Comparison of ENCODE assay signal across 8 mouse cellular contexts in genomic region chr11:6404699-6405566, GRCm38 (mm10). TPM values are rescaled to one million over a fixed set of nuclear protein-coding genes. Genes with fewer than 3 reads are reported as not detected.
DNase-seq lines count a peak whose midpoint lies in the region; ATAC-seq and TF ChIP-seq lines count a peak whose summit lies in the region.

No protein-coding gene starts in this region.

- peaks cover 57% of the 10 kb centered on the region for H3K36me3 ChIP-seq in heart, embryonic 14.5 days (ENCODE audit: control insufficient read depth, insufficient read depth, low read length)
- peaks cover 61% of the 10 kb centered on the region for H3K36me3 ChIP-seq in lung, embryonic 14.5 days (ENCODE audit: insufficient read depth)

- H3K9ac ChIP-seq in heart, embryonic 14.5 days (ENCODE audit: low read length): peak overlapping the region; percentile 30; the same call in 1 of the 2 replicates
- H3K9ac ChIP-seq in lung, embryonic 14.5 days: peak overlapping the region; percentile 9; the same call in 1 of the 2 replicates

- H3K27me3 ChIP-seq in heart, embryonic 14.5 days (ENCODE audit: control insufficient read depth, insufficient read depth, low read length): no peaks in the 10 kb centered on the region
- no peaks in the 10 kb centered on the region for H3K27me3 ChIP-seq in lung, embryonic 14.5 days (ENCODE audit: insufficient read depth, low read length)

- H3K4me1 ChIP-seq in heart, embryonic 14.5 days (ENCODE audit: control insufficient read depth in 2 of 2, insufficient read depth in 2 of 2, low read length in 2 of 2): peaks cover 20 to 36% of the 10 kb centered on the region in 2 experiments
- H3K4me1 ChIP-seq in lung, embryonic 14.5 days (ENCODE audit: insufficient read depth): peaks cover 9% of the 10 kb centered on the region

- H3K4me2 ChIP-seq in heart, embryonic 14.5 days (ENCODE audit: low read length): no peak overlapping the region
- no peak overlapping the region for H3K4me2 ChIP-seq in lung, embryonic 14.5 days

- no peak overlapping the region for H3K4me3 ChIP-seq in layer of hippocampus, adult 2 months
- no peak overlapping the region for H3K4me3 ChIP-seq in heart, embryonic 14.5 days (ENCODE audit: control insufficient read depth in 1 of 2, insufficient read depth in 1 of 2, low read depth in 1 of 2, low read length in 2 of 2)
- H3K4me3 ChIP-seq in lung, embryonic 14.5 days (ENCODE audit: low read depth, low read length): no peak overlapping the region

- no peak for ATAC-seq in heart, embryonic 14.5 days (ENCODE audit: insufficient number of reproducible peaks, insufficient read depth, low FRiP score, low read depth)
- ATAC-seq in lung, embryonic 14.5 days (ENCODE audit: insufficient read depth): peak; percentile 50; the same call in 1 of the 2 replicates
- ATAC-seq in megakaryocyte-erythroid progenitor cell, adult 5-6 weeks (replicated peaks; ENCODE audit: low FRiP score, low TSS enrichment, poor library complexity, severe bottlenecking): no peak

- 77% methylated on average over 9 of the region's 9 CpGs for WGBS in heart, embryonic 14.5 days
- 65% methylated on average over 9 of the region's 9 CpGs for WGBS in lung, embryonic 14.5 days

- no peak for TF ChIP-seq CTCF in layer of hippocampus, adult 2 months (conservative IDR thresholded peaks at IDR 0.05)
- TF ChIP-seq CTCF in lung, embryonic 14.5 days (IDR thresholded peaks at IDR 0.05; ENCODE audit: low read depth): no peak

- H3K27ac ChIP-seq in layer of hippocampus, adult 2 months: peak overlapping the region; percentile 84
- peak overlapping the region; percentile 58 to 86 for H3K27ac ChIP-seq in heart, embryonic 14.5 days (replicated peaks in 1 of 2; ENCODE audit: control insufficient read depth in 1 of 2, insufficient read depth in 1 of 2, low read depth in 2 of 2, low read length in 2 of 2)
- H3K27ac ChIP-seq in lung, embryonic 14.5 days (ENCODE audit: low read depth): peak overlapping the region; percentile 79

- DNase-seq in layer of hippocampus, adult 2 months (ENCODE audit: low spot score in 2 of 2): no peak
- no peak for DNase-seq in layer of hippocampus, postnatal 36 days
- DNase-seq in cerebellum, postnatal 10 days: peak; percentile 82 to 86
- DNase-seq in lung, embryonic 14.5 days: peak; percentile 69
- no peak for DNase-seq in thymus, postnatal 0 days (ENCODE audit: low spot score)
- no peak for DNase-seq in spleen, adult 18-20 months

- H3K9me3 ChIP-seq in heart, embryonic 14.5 days (ENCODE audit: control insufficient read depth, low read length): no peaks in the 10 kb centered on the region
- H3K9me3 ChIP-seq in lung, embryonic 14.5 days (ENCODE audit: low read depth, low read length): no peaks in the 10 kb centered on the region

RNA-seq across cellular contexts. Expression of gene Ppia, which starts 10.3 kb away (rescaled TPM):
- total RNA-seq in layer of hippocampus, adult 2 months (2021): 1,000 to 10,000 TPM; 1,589 to 1,677 TPM
- total RNA-seq in layer of hippocampus, postnatal 36 days (2021): 1,000 to 10,000 TPM; 1,662 to 1,810 TPM
- 4,253 and 4,441 TPM in 2 replicates for polyA plus RNA-seq in heart, embryonic 14.5 days (2014; fragmentation: Nextera tagmentation; extraction: Ambion mirVana)
- polyA plus RNA-seq in lung, embryonic 14.5 days (2014; fragmentation: Nextera tagmentation; extraction: Ambion mirVana): 6,177 and 6,257 TPM in 2 replicates
- 3,823 and 4,304 TPM in 2 replicates for total RNA-seq in megakaryocyte-erythroid progenitor cell, adult 5-6 weeks (2014; fragmentation: Nextera tagmentation)
- 1,965 and 1,971 TPM in 2 replicates for total RNA-seq in megakaryocyte-erythroid progenitor cell, adult 5-6 weeks (2017)
- polyA plus RNA-seq in thymus, postnatal 0 days (2015; fragmentation: Nextera tagmentation; extraction: Ambion mirVana): 7,546 and 8,495 TPM in 2 replicates

RNA-seq across cellular contexts. Expression of gene Zmiz2, which starts 16.1 kb away (rescaled TPM):
- total RNA-seq in layer of hippocampus, adult 2 months (2021): 100 to 1,000 TPM; 170 TPM
- 100 to 1,000 TPM; 152 to 170 TPM for total RNA-seq in layer of hippocampus, postnatal 36 days (2021)
- 8.2 and 9.1 TPM in 2 replicates for polyA plus RNA-seq in heart, embryonic 14.5 days (2014; fragmentation: Nextera tagmentation; extraction: Ambion mirVana)
- 11.8 and 12.9 TPM in 2 replicates for polyA plus RNA-seq in lung, embryonic 14.5 days (2014; fragmentation: Nextera tagmentation; extraction: Ambion mirVana)
- total RNA-seq in megakaryocyte-erythroid progenitor cell, adult 5-6 weeks (2014; fragmentation: Nextera tagmentation): 65.9 and 70.0 TPM in 2 replicates
- 5.6 and 10.4 TPM in 2 replicates for total RNA-seq in megakaryocyte-erythroid progenitor cell, adult 5-6 weeks (2017)
- 12.2 and 14.9 TPM in 2 replicates for polyA plus RNA-seq in thymus, postnatal 0 days (2015; fragmentation: Nextera tagmentation; extraction: Ambion mirVana)

RNA-seq across cellular contexts. Expression of gene H2afv, which starts 39.3 kb away (rescaled TPM):
- 10 to 100 TPM; 43.6 to 47.3 TPM for total RNA-seq in layer of hippocampus, adult 2 months (2021)
- total RNA-seq in layer of hippocampus, postnatal 36 days (2021): 10 to 100 TPM; 41.8 to 42.6 TPM
- polyA plus RNA-seq in heart, embryonic 14.5 days (2014; fragmentation: Nextera tagmentation; extraction: Ambion mirVana): 377 and 424 TPM in 2 replicates
- polyA plus RNA-seq in lung, embryonic 14.5 days (2014; fragmentation: Nextera tagmentation; extraction: Ambion mirVana): 562 and 581 TPM in 2 replicates
- 144 and 178 TPM in 2 replicates for total RNA-seq in megakaryocyte-erythroid progenitor cell, adult 5-6 weeks (2014; fragmentation: Nextera tagmentation)
- total RNA-seq in megakaryocyte-erythroid progenitor cell, adult 5-6 weeks (2017): 85.9 and 103 TPM in 2 replicates
- 715 and 776 TPM in 2 replicates for polyA plus RNA-seq in thymus, postnatal 0 days (2015; fragmentation: Nextera tagmentation; extraction: Ambion mirVana)

Comparison
In these comparisons a context has a peak if more than half of its experiments do, and no peak if none do; other contexts are left out.
1. DNase-seq: peak in cerebellum, postnatal 10 days (2 of 2) and lung, embryonic 14.5 days (single experiment); none in layer of hippocampus, adult 2 months (0 of 2), layer of hippocampus, postnatal 36 days (0 of 2), thymus, postnatal 0 days (single experiment) and spleen, adult 18-20 months (0 of 2).
2. Peak in every context shown above with its lines, with median percentiles within 50 percentile points of each other: H3K27ac ChIP-seq.